Mouse (Mus musculus) cerebellum, adult 2 months (tissue): ENCODE results near the gene Psmd8. TPM values are rescaled to one million over a fixed set of nuclear protein-coding genes. Genes with fewer than 3 reads are reported as not detected.

Source experiments
- DNase-seq, 2 experiments: peaks; one replicate each; pipeline ENCODE4 v3.0.0; 2021
- H3K27ac ChIP-seq: fragments of 200-500 bp; 2 replicates; pipeline ENCODE4 v1.5.1; 2012; ENCODE audit warnings: low read length, control low read depth, inconsistent platforms; ENCODE audit not compliant: insufficient read depth
- H3K27me3 ChIP-seq: fragments of 200-500 bp; 2 replicates; pipeline ENCODE4 v1.6.1; 2012; ENCODE audit warnings: inconsistent platforms, mild to moderate bottlenecking, low read length, moderate library complexity; ENCODE audit not compliant: control insufficient read depth, insufficient read depth
- H3K4me1 ChIP-seq: fragments of 200-500 bp; 2 replicates; pipeline ENCODE4 v1.6.1; 2011; ENCODE audit warnings: low read length; ENCODE audit not compliant: control insufficient read depth, insufficient read depth
- H3K4me3 ChIP-seq: fragments of 200-500 bp; replicated peaks from 2 replicates; pipeline ENCODE3; 2011; ENCODE audit warnings: mild to moderate bottlenecking, low read depth, low read length, control low read depth; ENCODE audit not compliant: insufficient read depth
- CTCF ChIP-seq: fragments of 200-500 bp; IDR thresholded peaks from 2 replicates; pipeline ENCODE4 v1.5.1; 2011; ENCODE audit warnings: low read depth, mild to moderate bottlenecking, control low read depth, low read length, moderate library complexity, borderline replicate concordance; ENCODE audit not compliant: insufficient read depth
- POLR2A ChIP-seq: fragments of 200-500 bp; IDR thresholded peaks from 2 replicates; pipeline ENCODE4 v1.6.1; 2011; ENCODE audit warnings: low read length, control low read depth, borderline replicate concordance; ENCODE audit not compliant: insufficient read depth
- WGBS: fragments of 180-500 bp; shearing (Covaris S2); methylation state at CpG from one replicate; pipeline ENCODE4 v1.1.7; 2018; 5-methylcytosine and 5-hydroxymethylcytosine counted together
- polyA plus RNA-seq: library from polyadenylated mRNA; depleted of rRNA; stranded (reverse); fragments of >200 nt; gene quantifications from 2 replicates; pipeline ENCODE4 v1.2.3, GENCODE M21; 2012

Psmd8 gene
- polyA plus RNA-seq, 1 experiment, result 239 TPM

- H3K27ac ChIP-seq, result no peak overlapping the region
- H3K4me1 ChIP-seq, result peaks cover 11% of the 10 kb centered on the region; the same call in 1 of the 2 replicates
- TF ChIP-seq POLR2A, result no peak
- no peak for TF ChIP-seq CTCF
- DNase-seq, result no peak
- WGBS, result 9% methylated on average over 10 of the region's 10 CpGs
- no peaks in the 10 kb centered on the region for H3K27me3 ChIP-seq
- H3K4me3 ChIP-seq, result peak overlapping the region; percentile 90
These were observed 12.3 kb downstream of the Psmd8 start for GRCm38 (mm10) chr7:29168121-29168695.

GRCm38 (mm10) chr7:29167656-29168055 lies 12.8 kb downstream of the Psmd8 start:
- Histone ChIP-seq H3K27ac (no peak overlapping the region), H3K27me3 (no peaks in the 10 kb centered on the region), H3K4me3 (no peak overlapping the region), H3K4me1 (peaks cover 11% of the 10 kb centered on the region; the same call in 1 of the 2 replicates)
- 38% methylated on average over 19 of the region's 19 CpGs for WGBS
- TF ChIP-seq CTCF (no peak), POLR2A (no peak)
- DNase-seq, result no peak

- DNase-seq, result no peak
- H3K4me1 ChIP-seq, result no peaks in the 10 kb centered on the region
- H3K27ac ChIP-seq, result no peak overlapping the region
- TF ChIP-seq CTCF (no peak), POLR2A (no peak)
- no peak overlapping the region for H3K4me3 ChIP-seq
- WGBS, result 39% methylated on average over 9 of the region's 9 CpGs
- H3K27me3 ChIP-seq, result no peaks in the 10 kb centered on the region
These were observed 17.6 kb downstream of the Psmd8 start for GRCm38 (mm10) chr7:29162750-29163525.

GRCm38 (mm10) chr7:29162294-29162693 lies 18.2 kb downstream of the Psmd8 start:
- Histone ChIP-seq H3K4me3 (no peak overlapping the region), H3K4me1 (no peaks in the 10 kb centered on the region), H3K27ac (no peak overlapping the region), H3K27me3 (no peaks in the 10 kb centered on the region)
- DNase-seq, result no peak
- 85% methylated on average over 5 of the region's 5 CpGs for WGBS
- TF ChIP-seq POLR2A (no peak), CTCF (no peak)

- Histone ChIP-seq H3K27ac (no peak overlapping the region), H3K27me3 (no peaks in the 10 kb centered on the region), H3K4me3 (no peak overlapping the region), H3K4me1 (peaks cover 10% of the 10 kb centered on the region)
- TF ChIP-seq POLR2A (no peak), CTCF (no peak)
- peak in 1 of 2 experiments; percentile 4 for DNase-seq
- WGBS, result 2% methylated on average over 5 of the region's 5 CpGs
These were observed 22.2 kb downstream of the Psmd8 start for GRCm38 (mm10) chr7:29158264-29158663.

- DNase-seq, result peak; percentile 91
- 3% methylated on average over 68 of the region's 68 CpGs for whole genome bisulfite sequencing
- TF ChIP-seq CTCF, result peak; percentile 16; the same call in 1 of the 2 replicates
- peak; percentile 72 for TF ChIP-seq POLR2A
- peak within 1 kb of the TSS; percentile 66 for H3K4me3 ChIP-seq
- H3K27ac ChIP-seq, result peak within 1 kb of the TSS; percentile 78
- peaks cover 10% of the 10 kb centered on the region for H3K4me1 ChIP-seq
- no peaks in the 10 kb centered on the region for H3K27me3 ChIP-seq
These were observed 24.4 kb downstream of the Psmd8 start, which contains the start of gene Fam98c for GRCm38 (mm10) chr7:29155838-29156782. Gene Fam98c (minus strand): TSS chr7:29156234.

GRCm38 (mm10) chr7:29155196-29155837 lies 25.2 kb downstream of the Psmd8 start:
- Histone ChIP-seq H3K4me1 (peaks cover 10% of the 10 kb centered on the region), H3K27ac (peak overlapping the region; percentile 78), H3K27me3 (no peaks in the 10 kb centered on the region), H3K4me3 (peak overlapping the region; percentile 66)
- WGBS, result 6% methylated on average over 37 of the region's 37 CpGs
- TF ChIP-seq CTCF, result no peak
- TF ChIP-seq POLR2A, result peak; percentile 75
- DNase-seq, result peak; percentile 93 to 94
